Mouse (Mus musculus) erythroblast, embryonic 14.5 days (primary cell): ENCODE measurements around the gene Ufc1.

Experiments used
- GATA1 ChIP-seq: IDR thresholded peaks from 2 replicates; pipeline ENCODE4 v1.6.1; 2012; ENCODE audit warnings: low read length, inconsistent platforms, mixed read lengths
- TAL1 ChIP-seq: IDR thresholded peaks from 3 replicates; pipeline ENCODE4 v1.6.1; 2012; ENCODE audit warnings: low read length, inconsistent platforms, mixed read lengths

DNA sequence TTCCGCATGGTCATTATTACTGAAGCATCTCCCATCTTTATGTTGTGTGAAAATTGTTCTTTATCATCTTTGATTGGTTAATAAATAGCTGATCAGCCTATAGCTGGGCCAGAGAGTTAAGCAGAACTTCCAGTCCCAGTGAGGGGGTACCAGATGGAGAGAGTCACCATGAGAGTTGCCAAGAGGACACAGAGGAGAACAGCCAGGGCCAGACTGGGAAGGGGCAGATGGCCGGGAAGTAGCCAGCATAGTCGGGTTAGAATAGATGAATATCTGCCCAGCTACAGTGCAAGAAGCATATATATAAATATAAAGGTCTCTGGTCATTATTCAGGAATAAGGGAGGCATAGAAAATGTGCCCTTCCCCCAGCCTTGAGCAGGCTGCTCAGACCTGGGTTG lies 3.4 kb upstream of the Ufc1 start:
- TF ChIP-seq TAL1 (no peak), GATA1 (no peak)
